Mouse (Mus musculus) testis, adult 2 months (tissue): ENCODE measurements around the gene Dph7.

Source experiments
- CTCF ChIP-seq: fragments of 200-500 bp; IDR thresholded peaks from 2 replicates; pipeline ENCODE4 v1.5.1; 2012; ENCODE audit warnings: low read depth, mild to moderate bottlenecking, inconsistent platforms, low read length, moderate library complexity; ENCODE audit not compliant: control insufficient read depth, insufficient read depth, insufficient replicate concordance
- POLR2A ChIP-seq: fragments of 200-500 bp; IDR thresholded peaks from 2 replicates; pipeline ENCODE4 v1.6.1; 2012; ENCODE audit warnings: low read depth, mild to moderate bottlenecking, inconsistent platforms, low read length, moderate library complexity; ENCODE audit not compliant: control insufficient read depth

DNA sequence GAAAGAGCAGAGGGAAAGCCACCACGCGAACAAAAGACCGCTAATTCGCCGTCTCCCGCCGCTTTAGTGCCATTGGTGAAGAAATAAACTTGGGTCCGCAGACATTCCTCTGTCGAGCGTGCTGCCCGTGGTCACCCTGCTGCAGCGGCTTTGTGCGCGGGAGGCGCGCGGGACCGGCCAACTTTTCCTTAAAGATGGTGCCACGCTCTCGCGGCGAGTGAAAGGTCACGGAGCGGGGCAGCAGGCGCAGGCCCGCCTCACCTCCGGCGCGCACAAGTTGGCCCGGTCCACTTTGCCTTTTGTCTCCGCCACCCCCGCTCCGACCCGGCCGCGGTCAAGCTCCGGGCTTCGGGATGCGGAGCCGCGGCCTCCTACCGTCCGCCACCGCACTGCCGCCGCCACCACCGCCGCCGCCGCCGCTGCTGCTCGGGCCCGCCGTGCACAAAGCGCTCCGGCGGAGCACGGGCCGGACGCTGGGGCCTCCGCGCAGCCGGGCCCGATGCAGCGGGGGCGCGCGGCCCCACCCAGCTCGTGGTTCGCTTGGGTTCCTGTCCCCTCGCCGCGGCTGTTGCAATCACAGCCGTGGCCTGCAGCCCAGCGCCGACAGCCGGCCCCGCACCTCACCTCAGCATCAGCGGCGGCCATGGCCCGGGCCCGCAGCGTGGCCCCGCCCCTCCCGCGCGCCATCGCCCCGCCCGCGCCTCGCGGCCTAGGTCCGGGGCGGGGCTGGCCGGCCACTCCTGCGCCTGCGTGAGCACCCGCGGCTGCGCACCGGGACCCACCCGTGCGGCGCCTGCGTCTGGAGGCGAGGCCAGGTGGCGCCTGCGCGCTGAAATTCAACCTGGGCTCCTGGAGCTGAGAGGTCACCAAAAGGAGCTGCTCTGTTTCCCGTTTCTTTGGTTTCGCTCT lies 43.0 kb upstream of the Dph7 start, which contains the start of gene Ehmt1:
- TF ChIP-seq POLR2A (peak; percentile 80), CTCF (no peak)
